Mouse (Mus musculus): ENCODE data around the gene Brd3os.

The Brd3os gene

DNA sequence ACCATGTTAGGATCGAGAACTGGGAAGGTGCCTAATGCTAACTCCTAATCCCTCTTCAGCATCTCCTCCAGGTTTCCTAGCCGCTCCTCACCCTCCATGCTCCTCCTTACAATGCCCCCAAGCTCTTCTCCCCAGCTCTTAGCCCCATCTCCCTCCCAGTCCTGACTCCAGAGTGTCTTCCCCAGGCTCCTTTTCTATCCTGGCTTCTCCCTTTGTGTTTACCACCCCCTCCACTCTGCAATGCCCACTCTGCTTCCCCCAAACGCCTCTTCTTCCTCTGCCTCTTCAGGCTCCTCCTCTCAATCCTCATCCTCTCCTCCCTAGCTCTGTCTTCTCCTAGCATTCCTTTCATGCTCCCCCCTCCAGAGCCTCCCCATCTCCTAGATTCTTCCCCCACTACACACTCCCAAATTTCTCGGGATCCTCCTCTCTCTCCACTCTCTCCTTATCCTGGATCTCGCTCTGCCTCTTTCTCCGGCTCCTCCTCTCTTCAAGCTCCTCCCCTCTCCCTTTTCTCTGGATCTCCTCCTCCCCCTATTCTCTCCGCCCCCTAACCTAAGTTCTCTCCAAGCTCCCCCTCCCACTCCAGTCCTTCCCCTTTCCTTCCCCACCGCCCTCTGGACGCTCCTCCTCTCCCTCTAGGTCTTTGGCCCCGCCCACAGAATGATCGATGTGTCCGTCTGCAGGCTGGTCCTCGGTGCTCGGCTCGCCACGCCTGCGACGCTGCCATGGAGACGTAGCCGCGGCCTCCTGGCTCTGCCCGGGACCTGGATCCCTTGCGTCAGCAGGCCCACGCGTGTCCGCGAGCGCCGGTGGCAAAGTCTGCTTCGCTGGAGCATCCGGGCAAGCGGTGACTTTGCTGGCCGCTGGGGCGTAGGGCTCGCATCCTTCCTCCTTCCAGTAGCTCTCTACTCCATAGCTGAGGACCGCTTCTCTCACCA is at the start of gene Brd3os:
TSS of gene Brd3os (plus strand) at position 558 of the 941 bp plus-strand sequence.
- DNase-seq (ENCODE audit: low spot score) = peak; percentile 100

DNA sequence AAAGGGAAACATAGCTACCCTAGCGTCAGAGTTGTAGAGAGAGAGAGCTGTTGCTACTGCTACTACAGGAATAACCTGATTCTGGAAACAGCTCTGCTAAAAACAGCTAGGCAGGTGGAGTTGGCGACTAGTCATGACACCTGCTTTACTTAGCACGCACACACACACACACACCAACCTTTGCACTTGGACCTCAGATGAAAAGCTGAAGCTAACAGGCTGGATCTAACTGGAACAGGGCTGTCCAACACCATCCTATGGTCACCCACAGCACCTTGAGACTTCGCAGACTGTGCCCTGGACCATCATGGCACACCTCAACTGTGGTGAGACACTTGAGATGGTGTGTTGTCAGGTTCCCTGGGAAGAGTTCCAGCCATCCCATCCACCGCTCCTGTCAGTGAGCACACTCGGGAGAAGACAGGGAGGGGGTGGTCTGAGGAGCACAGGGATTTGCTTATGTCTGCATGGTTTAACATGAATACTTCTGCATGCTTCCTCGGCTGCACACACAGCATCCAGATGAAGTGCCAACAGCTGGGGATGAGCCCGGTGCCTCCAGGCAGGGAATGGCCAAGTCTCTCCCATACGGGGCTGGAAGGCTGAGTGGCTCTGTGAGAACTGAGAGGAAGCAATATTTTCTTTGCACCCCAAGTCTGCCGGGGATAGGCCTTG is 47.8 kb upstream of the Brd3os start:
- no peak for DNase-seq (ENCODE audit: low spot score)

DNA sequence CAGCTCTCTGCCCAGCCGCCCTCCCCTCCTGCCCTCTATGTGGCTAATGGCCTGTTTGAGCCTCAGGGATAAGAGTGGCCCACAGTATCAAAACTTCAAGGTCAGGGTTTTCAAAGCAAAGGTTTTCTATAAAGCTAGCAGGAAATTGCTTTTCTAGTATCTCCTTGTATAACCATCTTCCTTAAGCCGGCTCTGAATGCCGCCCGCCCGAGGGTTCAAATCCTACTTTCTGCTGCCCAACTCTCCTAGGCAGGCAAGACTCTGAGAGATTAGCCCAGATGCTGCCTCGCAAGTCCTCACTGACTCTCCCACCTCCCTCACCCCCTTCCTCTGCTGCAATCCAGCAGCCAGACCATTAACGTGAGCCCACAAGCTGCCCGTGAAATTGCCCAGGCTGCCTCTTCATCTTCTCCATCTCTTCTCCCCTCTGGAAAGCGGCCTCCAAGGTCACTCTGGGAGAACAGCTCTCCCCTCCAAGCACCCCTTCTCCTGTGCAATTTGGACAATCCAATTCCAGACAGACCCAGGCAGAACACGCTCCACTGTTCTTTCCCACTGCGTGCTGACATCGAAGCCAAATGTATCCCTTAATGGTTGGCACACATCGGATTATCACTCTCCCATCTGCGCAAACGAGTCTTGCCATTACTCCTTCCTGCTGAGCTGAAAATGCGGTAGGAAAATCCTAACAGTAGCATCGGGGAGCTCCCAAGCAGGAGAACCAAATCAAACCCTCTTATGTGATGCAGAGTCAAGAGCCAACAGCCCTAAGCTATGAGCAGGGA is 45.3 kb upstream of the Brd3os start:
- DNase-seq (ENCODE audit: low spot score) = no peak

DNA sequence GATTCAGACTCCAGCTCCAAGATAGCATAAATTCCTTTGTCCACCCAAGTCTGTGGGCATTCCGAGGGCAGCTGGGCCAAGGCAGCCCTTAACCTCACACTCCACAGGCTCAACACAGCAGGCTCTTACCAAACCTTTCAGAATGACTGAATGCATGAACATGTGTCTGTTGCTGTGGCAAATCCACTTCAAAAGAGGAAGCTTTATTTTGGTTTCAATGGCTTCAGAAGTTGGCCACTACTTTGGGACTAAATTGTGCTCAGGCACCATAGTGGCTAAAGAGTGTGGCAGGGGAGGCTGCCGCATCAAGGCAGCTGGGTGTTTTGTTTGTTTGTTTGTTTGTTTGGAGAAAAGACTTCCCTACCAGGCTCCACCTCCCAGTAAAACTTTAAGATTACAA is 42.0 kb upstream of the Brd3os start:
- no peak for DNase-seq (ENCODE audit: low spot score)

DNA sequence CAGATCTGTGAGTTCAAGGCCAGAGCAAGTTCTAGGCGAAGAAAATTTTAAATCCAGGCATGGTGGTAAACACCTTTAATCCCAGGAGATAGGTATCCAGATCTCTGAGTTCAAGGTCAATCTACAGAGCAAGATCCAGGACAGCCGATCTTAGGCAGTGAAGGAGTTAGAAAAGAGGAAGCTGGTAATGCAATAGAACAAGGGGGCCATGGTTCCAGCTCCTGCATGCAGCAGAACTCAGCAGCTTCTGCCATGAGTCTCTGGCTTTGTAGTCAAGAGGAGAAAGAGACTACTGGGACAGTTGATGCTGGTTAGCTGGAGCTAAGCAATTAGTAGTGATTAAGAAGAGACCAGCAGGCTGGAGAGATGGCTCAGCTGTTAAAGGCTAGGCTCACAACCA is 40.6 kb upstream of the Brd3os start:
- DNase-seq (ENCODE audit: low spot score) = no peak

DNA sequence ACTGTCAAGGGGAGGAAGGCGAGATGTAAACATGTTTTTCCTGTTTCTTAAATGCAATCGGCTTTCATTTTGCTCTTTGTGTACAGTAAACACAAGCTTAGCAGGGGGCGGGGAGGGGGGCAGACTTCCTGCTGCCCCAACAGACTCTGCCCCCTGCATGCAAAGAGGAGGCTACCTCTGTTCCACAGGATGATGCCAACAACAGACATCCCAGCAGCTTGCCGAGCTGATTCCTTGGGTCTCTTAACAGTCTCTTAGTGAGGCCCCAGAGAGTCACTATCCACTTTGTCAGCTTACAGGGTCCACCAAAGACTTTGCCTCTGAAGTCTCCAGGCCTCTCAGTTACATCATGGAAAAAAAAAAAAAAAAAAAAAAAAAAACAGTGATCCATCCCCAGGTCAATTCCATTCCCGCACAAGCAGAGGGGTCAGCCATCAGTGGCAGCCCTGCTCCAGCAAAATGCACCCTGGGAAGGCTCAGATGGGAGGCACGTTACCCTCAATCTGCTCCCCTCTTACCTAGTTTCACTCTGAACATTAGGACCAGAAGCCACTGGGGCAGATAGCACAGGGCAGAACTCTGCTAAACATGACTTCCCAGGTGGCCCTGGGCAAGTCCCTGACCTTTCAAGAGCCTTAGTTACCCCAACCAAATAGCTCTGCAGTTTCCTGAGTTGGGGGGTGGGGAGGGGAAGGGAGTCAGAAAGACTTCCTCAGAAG is 37.6 kb upstream of the Brd3os start:
- no peak for DNase-seq (ENCODE audit: low spot score)

DNA sequence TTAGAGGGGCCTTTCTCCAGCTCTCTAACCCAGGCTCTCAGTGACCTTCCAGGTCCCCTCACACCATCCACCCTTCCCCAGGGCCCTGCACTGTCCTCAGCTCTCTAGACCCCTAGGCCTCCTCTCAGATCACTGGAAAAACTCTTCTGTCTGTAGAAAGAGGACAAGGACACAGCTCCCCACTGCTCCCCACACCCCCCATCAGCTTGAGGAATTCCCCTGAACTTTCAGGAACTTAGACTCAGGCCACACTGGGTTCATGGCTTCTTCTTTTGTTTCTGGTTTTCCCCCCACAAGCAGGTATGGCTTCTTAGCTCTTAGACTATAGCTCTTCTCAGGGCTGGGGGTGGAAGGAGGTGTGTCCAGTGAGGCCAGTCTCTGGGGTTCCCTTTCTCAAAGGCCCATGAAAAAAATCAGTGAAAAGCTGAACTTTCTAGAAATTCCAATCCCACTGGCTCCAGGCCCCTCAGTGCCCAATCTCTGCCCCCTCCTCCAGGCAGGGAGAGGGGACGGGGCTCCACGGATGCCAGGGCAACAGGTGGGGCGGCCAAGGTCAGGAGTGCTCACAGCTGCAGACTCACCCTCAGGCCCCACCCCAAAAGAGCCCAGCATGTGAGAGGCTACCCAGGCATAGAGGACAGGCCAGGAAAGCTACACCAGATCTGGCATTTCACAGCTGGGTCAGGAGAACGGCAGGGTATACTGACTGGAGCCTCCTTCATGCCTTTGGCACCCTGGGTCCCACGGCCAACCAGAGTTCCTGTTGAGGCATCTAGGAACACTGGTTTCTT is 36.8 kb upstream of the Brd3os start:
- no peak for DNase-seq (ENCODE audit: low spot score)

DNA sequence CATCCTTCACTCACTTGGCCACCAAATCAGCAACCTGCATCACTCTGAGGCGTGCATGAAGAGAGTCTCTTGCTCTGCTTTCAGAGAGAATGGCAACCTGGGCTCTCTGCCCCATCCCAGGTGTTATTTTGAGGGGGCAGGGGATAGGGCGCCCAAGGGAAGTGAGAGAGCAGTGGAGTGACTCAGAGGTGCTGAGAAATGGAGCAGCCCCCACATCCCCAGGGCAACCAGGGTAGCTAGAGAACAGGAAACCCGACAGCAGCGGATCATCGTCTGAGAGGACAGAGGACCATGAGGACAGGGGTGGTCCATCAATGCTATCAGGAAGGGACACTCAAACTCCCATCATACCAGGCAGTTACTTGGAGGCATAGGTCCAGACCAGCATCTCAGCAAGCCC is 35.2 kb upstream of the Brd3os start:
- DNase-seq (ENCODE audit: low spot score) = no peak

DNA sequence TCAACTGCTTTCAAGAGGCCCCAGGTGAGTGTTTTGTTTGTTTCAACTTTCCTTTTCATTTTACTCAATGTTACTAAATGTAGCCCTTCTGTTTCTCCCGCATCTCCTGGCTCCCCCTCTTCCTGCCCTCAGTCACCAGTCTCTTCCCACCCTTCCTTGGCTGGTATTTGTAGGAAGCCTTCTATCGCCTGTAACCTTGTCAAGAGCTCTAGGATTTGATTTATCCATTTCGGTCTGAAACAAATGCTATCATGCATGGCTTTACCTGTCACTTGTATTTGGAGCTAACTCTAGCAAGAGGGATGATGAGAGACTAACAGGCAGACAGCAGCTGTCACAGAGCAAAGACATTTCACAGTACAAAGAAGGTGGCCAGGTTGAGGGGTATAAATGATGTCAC is 33.9 kb upstream of the Brd3os start:
- no peak for DNase-seq (ENCODE audit: low spot score)

DNA sequence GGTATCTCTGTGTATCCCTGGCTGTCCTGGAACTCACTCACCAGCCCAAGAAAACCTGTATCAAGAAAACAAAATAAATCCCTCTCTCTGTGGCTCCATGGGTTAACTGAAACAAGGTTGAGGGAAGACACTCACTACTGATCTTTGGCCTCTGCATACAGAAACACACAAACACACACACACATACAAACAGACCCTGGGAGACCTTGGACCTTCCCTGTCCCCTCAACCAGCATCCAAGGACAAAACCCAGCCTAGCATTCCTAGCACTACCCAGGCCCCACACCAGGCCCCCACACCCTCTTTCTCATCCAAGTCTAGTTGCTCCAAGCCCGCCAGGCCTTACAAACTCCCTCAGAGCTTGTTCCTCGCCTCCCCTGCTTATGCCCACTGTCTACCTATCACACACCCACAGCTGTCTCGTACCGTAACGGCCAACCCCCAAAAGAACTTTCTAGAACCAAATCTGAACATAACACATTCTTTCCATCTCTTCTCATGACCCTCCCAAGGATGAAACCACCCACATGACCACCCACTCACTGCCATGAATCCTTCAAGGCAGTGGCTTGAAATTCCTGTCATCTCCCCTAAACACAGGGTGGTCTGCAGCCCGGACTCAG is 31.5 kb upstream of the Brd3os start:
- no peak for DNase-seq (ENCODE audit: low spot score)

DNA sequence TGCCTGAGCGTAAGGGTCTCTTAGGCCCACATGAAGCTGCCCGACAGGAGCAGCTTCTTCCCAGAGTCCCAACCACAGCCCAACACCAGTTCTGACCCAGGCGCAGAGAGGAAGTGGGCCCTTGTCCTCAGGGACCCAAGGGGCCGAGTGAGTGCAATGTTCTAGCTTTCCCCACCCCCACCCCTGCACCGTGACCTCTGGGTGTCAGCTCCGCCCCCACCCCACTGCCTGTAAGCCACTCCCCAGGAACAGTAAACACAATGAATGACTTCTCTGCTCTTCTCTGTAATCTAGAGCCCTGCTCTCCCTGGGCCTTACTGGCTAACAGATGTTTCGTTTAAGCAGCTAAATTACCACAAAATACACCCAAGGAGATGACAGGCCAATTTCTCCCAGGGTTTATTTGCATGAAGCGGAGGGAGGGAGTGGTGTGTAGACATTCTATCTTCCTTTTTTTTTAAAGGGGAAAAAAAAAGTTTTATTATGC is 30.4 kb upstream of the Brd3os start:
- peak; percentile 60 for DNase-seq (ENCODE audit: low spot score)

DNA sequence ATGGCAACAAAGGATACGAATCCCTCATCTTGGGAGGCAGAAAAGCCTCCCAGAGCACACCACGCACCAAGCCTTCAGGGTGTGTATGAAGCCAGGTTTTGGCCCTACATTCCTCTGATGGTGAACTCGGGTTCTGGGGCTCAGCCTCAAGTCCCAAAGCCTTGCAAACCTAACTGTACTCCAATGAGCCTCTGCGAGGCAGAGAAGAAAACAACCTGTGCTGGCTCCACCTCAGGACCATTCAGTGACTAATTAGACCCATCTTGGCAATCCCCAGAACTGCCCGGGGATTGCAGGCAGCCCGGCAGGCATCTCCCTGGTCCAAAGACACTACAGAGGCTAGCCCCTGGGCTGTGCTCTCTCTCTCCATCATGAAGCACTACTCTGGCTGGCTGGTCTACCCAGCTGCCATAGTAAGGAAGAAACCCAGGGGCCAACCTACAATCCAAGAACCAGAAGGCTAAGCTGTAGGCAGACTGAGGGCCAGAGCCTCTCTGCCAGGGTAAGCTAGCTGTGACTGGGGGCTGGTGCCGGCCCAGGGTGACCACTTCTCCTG is 29.8 kb upstream of the Brd3os start:
- peak; percentile 37 for DNase-seq (ENCODE audit: low spot score)

DNA sequence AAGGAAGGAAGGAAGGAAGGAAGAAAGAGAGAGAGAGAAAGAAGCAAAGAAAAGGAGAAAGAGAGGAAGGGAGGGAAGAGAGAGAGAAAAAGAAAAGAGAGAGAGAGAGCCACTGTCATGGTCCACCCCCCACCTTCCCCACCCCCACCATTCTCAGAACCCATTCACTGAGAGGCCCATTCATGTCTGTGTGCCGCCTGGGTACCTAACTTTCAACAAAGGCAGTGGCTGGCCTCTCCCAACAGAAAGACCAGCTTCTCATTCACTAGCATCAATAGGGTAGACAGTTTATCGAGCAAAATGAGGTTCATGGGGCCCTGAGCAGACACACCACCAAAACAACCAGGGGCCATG is 28.6 kb upstream of the Brd3os start:
- peak; percentile 41 for DNase-seq (ENCODE audit: low spot score)

DNA sequence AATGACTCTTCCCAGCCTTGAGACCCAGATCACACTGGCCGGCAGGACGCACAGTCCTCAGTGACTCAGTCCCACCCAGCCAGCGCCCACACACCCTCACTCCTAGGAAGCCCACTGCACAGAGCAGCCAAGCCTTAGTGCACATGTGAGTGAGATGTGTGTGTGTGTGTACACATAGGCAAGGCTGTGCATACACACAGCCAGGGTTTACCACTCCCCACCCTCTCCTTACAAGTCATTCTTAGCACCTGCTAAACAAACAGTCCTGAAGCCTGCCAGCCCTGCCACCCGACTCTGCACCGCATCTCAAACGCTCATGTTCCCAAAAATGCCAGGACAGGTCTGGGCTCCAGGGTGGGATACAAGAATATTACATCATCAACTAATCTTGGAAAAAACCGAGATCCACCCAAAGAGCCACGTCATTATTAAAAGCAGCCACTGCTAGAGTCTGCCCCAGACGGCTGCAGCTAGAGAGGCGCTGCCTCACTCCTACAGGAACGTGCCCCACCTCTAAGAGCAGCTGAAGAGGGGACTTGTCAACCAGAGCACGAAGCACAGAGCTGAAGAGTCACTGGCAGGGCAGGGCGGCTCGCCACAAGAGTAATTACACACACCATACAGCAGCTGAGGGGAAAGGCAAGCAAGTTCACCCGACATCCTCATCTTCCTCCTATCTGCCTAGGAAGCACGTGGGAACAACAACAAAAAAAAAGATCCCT is 28.0 kb upstream of the Brd3os start:
- peak; percentile 60 for DNase-seq (ENCODE audit: low spot score)

DNA sequence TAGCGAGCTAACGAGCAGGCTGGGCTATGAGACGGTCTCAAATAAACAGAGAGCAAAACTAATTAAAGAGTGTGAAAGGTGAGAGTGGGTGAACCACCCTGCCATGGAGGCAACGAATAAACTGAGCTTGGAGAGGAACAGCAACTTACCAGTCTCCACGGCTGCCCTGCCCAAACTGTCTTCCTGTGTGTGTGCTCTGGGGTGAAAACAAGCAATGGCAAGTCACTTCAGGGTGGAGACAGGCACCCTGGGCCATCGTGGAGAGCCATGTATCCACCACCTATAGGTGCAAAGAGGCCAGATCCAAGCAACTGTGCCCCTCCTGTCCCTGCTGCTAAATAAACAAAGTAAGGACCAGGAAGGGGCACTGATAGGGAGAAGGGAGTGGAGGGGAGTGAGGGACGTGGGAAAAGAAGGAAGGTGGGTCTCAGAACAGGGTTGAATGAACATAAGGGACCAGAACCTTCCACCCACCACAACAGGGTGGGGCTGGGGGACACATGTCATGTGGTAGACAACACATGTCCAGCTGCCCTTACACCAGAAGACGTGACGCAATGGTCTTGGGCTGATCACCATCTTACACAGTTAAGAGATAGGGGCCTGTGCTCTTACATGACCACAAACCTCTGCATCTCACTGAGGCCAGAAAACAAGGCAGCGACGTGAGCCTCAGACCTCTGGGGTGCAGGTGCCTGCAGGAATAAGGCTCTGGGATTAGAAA is 26.9 kb upstream of the Brd3os start:
- DNase-seq (ENCODE audit: low spot score) = no peak

DNA sequence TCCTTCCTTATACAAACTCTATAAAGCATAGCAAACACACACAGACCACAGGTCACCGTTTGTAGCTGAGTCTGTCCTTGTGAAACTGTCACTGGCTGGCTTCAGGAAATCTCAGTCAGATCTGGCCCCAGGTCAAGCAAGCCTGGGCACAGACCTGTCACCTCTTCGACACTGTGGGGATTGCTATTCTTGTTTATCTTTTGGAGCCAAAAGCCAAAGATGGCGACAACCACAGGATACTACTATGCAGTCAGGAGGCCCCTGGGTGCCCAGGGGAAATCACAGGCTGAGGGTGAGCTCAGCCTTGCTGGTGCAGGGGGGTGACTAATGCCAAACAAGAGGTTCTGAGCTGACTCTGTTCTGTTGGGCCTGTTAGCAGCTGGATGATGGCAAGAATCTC is 25.7 kb upstream of the Brd3os start:
- DNase-seq (ENCODE audit: low spot score) = no peak

DNA sequence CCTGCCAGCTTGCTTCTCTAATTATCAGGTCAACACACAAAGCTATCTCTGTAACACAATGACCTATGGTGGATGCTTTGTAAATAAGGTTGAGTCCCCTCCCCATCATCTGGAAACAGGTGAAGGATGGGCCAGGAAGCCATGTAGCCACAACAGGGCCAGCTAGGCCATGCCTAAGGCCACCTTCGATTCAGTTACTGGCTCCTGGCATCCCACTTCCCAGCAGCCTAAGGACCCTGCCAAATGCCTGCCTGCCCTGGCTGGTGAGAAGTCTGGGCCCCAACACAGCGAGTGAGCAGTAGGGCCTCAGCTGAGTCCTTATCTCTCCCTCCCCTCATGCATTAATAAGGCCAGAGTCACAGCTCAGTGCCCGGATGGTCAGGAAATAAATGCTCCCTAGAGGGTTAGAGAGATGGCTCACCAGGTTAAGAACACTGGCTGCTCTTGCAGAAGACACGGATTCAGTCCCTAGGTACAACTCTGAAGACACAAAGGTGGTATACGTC is 24.4 kb upstream of the Brd3os start:
- no peak for DNase-seq (ENCODE audit: low spot score)

DNA sequence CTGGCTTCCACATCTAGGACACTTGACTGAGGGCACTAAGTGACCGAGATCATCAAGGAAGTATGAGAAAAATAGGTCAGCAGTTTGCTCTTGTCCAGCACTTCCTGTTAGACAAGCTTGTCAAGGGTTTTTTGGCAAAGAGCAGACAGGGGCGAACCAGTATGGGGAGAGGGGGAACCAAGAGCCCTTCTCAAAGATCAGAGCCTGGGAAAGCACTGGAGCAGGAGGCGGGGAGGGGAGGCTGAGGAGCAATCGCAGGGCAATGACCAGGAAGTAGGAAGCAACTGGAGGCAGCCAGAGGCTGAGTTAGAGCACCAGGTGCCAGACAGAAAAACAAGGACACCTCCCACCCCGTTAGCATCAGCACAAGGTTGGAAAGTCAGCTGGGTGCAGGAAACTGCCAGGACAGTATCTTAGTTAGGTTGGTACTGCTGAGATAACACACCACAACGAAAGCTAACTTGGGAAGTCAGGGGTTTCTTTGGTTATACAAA is 23.5 kb upstream of the Brd3os start:
- no peak for DNase-seq (ENCODE audit: low spot score)
